Mouse (Mus musculus) embryo, embryonic 10.5 days (tissue): Measurements from ENCODE around the gene Ccdc177.

Experiments
- DNase-seq: peaks from one replicate; pipeline ENCODE4 v3.0.0-alpha.2; 2015; ENCODE audit warnings: low spot score

Gene Ccdc177

GRCm38 (mm10) chr12:80785005-80785404, 24.5 kb upstream of the Ccdc177 start:
- DNase-seq, result no peak

GRCm38 (mm10) chr12:80783889-80784288, 23.4 kb upstream of the Ccdc177 start:
- no peak for DNase-seq

- DNase-seq, result peak; percentile 17
Observed at GRCm38 (mm10) chr12:80782892-80783291, 22.4 kb upstream of the Ccdc177 start.

- no peak for DNase-seq
Observed at GRCm38 (mm10) chr12:80782190-80782589, 21.7 kb upstream of the Ccdc177 start.

GRCm38 (mm10) chr12:80779760-80780159, 19.3 kb upstream of the Ccdc177 start:
- no peak for DNase-seq

- no peak for DNase-seq
Observed at GRCm38 (mm10) chr12:80778188-80778936, 17.9 kb upstream of the Ccdc177 start.

- DNase-seq, result no peak
Observed at GRCm38 (mm10) chr12:80776046-80776634, 15.7 kb upstream of the Ccdc177 start.

- DNase-seq, result no peak
Observed at GRCm38 (mm10) chr12:80774786-80775185, 14.3 kb upstream of the Ccdc177 start.

GRCm38 (mm10) chr12:80769697-80770096, 9.2 kb upstream of the Ccdc177 start:
- peak; percentile 95 for DNase-seq

GRCm38 (mm10) chr12:80764116-80764515, 3.6 kb upstream of the Ccdc177 start:
- DNase-seq, result no peak

GRCm38 (mm10) chr12:80762982-80763381, 2.5 kb upstream of the Ccdc177 start:
- no peak for DNase-seq

GRCm38 (mm10) chr12:80759713-80760395, 633 bp downstream of the Ccdc177 start:
- peak; percentile 76 for DNase-seq

- no peak for DNase-seq
Observed at GRCm38 (mm10) chr12:80759387-80759712, 1.1 kb downstream of the Ccdc177 start.

- DNase-seq, result peak; percentile 45
Observed at GRCm38 (mm10) chr12:80758559-80759386, 1.7 kb downstream of the Ccdc177 start.

GRCm38 (mm10) chr12:80757751-80758558, 2.5 kb downstream of the Ccdc177 start:
- DNase-seq, result peak; percentile 70

- DNase-seq, result no peak
Observed at GRCm38 (mm10) chr12:80751556-80751955, 8.9 kb downstream of the Ccdc177 start.

- DNase-seq, result no peak
Observed at GRCm38 (mm10) chr12:80746031-80746813, 14.3 kb downstream of the Ccdc177 start.

- no peak for DNase-seq
Observed at GRCm38 (mm10) chr12:80744614-80745013, 15.9 kb downstream of the Ccdc177 start.

GRCm38 (mm10) chr12:80739482-80739881, 21.0 kb downstream of the Ccdc177 start:
- DNase-seq, result peak; percentile 36

- DNase-seq, result no peak
Observed at GRCm38 (mm10) chr12:80737283-80737600, 23.2 kb downstream of the Ccdc177 start.
